Mouse (Mus musculus): ENCODE data around the gene Fam187b. TPM values are rescaled to one million over a fixed set of nuclear protein-coding genes. Genes with fewer than 3 reads are reported as not detected.

Gene Fam187b
- polyA plus RNA-seq (2017; shearing (Covaris generic)), result 0.59 TPM

GRCm38 (mm10) chr7:30973501-30974289, at the start of gene Fam187b:
Fam187b (plus strand) TSS chr7:30973790.

DNA sequence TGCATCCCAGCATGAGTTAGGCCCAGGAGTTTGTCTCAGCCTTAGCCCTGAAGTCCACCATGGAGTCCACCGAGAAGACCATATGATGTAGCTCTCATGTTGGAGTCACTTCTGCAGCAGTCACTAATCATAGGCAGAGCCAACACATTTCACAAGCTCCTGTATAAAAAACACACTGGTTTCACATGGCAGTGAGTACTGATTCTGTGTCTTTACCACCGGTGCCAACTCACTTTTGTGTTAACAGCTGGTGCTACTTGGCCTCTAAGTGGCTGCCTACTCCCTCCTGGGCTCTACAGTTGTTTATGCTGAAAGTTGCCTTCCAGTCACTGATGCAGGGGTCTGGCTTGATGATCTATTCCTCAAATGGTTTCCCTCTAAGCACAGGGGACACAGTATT, 49.0 kb upstream of the Fam187b start, which contains the start of gene Hamp2:
Gene Hamp2 (minus strand): TSS at position 101 of the 400 bp plus-strand sequence.

GRCm38 (mm10) chr7:30943909-30944635, 29.5 kb upstream of the Fam187b start, which contains the start of gene Hamp:
Hamp (minus strand) TSS chr7:30944032.

GRCm38 (mm10) chr7:30956756-30957366, 16.7 kb upstream of the Fam187b start, which contains the start of gene Usf2:
Usf2 (minus strand) TSS chr7:30956803.

GRCm38 (mm10) chr7:30973251-30973500, 414 bp upstream of the Fam187b start, which contains the start of gene Lsr:
Lsr (minus strand) TSS chr7:30973464.

Other genes with a start within 250 kb of the Fam187b start
- gene Tmem147, start 244.2 kb upstream of the Fam187b start, polyA plus RNA-seq (2017; shearing (Covaris generic)), result 116 TPM
- 0.36 TPM for gene Gapdhs, start 230.1 kb upstream of the Fam187b start, polyA plus RNA-seq (2017; shearing (Covaris generic))
- 1.1 TPM for gene Sbsn, start 222.3 kb upstream of the Fam187b start, polyA plus RNA-seq (2017; shearing (Covaris generic))
- gene Dmkn, start 210.0 kb upstream of the Fam187b start, polyA plus RNA-seq (2017; shearing (Covaris generic)), result not detected
- gene Krtdap, start 185.9 kb upstream of the Fam187b start, polyA plus RNA-seq (2017; shearing (Covaris generic)), result not detected
- gene Ffar2, start 150.0 kb upstream of the Fam187b start, polyA plus RNA-seq (2017; shearing (Covaris generic)), result 0.26 TPM
- gene Ffar3, start 117.6 kb upstream of the Fam187b start, polyA plus RNA-seq (2017; shearing (Covaris generic)), result not detected
- gene Ffar1, start 112.2 kb upstream of the Fam187b start, polyA plus RNA-seq (2017; shearing (Covaris generic)), result 0.07 TPM
- 4.2 TPM for gene Cd22, start 93.4 kb upstream of the Fam187b start, polyA plus RNA-seq (2017; shearing (Covaris generic))
- 0.12 TPM for gene Mag, start 58.9 kb upstream of the Fam187b start, polyA plus RNA-seq (2017; shearing (Covaris generic))
- gene Hamp2, start 49.1 kb upstream of the Fam187b start, polyA plus RNA-seq (2017; shearing (Covaris generic)), result not detected
- gene Hamp, start 29.8 kb upstream of the Fam187b start, polyA plus RNA-seq (2017; shearing (Covaris generic)), result not detected
- 11.1 TPM for gene Usf2, start 17.0 kb upstream of the Fam187b start, polyA plus RNA-seq (2017; shearing (Covaris generic))
- 4.6 TPM for gene Lsr, start 326 bp upstream of the Fam187b start, polyA plus RNA-seq (2017; shearing (Covaris generic))
- gene Fxyd5, start 68.7 kb downstream of the Fam187b start, polyA plus RNA-seq (2017; shearing (Covaris generic)), result 1,672 TPM
- 0.49 TPM for gene Fxyd7, start 77.7 kb downstream of the Fam187b start, polyA plus RNA-seq (2017; shearing (Covaris generic))
- not detected for gene Fxyd1, start 83.4 kb downstream of the Fam187b start, polyA plus RNA-seq (2017; shearing (Covaris generic))
- not detected for gene Lgi4, start 85.6 kb downstream of the Fam187b start, polyA plus RNA-seq (2017; shearing (Covaris generic))
- not detected for gene Fxyd3, start 102.9 kb downstream of the Fam187b start, polyA plus RNA-seq (2017; shearing (Covaris generic))
- gene Hpn, start 141.5 kb downstream of the Fam187b start, polyA plus RNA-seq (2017; shearing (Covaris generic)), result 5.9 TPM
- 0.68 TPM for gene Scn1b, start 153.2 kb downstream of the Fam187b start, polyA plus RNA-seq (2017; shearing (Covaris generic))
- 360 TPM for gene Gramd1a, start 182.1 kb downstream of the Fam187b start, polyA plus RNA-seq (2017; shearing (Covaris generic))

All from CD4-positive, CD25-positive, alpha-beta regulatory T cell (primary cell).